Mouse (Mus musculus): Measurements from ENCODE around the gene Nanp.

Gene Nanp

DNA sequence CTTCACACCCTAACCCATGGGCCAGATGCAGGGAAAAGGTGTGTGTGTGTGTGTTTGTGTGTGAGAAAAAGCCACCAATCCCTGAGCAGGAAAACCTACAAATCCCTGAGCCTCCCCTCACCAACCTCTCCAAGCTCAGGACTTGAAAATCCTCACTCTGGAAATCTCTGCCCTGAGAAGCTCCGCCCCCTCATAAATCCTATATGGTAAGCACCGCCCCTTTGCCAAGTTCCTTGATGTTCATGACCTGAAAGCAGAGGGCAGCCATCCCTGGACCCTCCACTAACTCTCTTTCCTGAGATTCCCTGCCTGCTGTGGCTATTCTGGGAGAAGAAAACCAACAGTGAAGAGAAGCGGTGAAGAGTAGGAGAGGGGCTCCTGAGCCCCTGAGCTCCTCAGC is 40.2 kb downstream of the Nanp start:
- no peak for DNase-seq (ENCODE audit: low read depth in 1 of 2, low spot score in 2 of 2)

DNA sequence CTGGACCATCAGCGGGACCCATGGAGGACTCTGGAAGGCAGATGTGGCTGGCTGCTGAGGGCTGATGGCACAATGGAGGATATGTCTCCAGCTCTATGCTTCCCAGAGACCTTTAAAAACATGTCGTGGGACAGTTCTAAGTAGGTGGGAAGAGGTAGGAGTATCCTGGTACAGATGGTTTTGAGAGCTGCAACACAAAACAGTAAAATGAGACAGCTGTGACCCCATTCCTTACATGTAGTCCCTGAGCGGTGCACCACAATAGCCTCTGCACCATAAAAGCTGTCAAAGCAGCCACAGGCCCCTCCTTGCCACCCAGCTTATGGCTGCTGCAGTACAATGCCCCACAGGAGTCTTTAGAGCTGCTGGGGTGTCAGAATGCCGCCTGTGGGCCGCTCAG is 41.6 kb downstream of the Nanp start:
- DNase-seq (ENCODE audit: low read depth in 1 of 2, low spot score in 2 of 2) = no peak

DNA sequence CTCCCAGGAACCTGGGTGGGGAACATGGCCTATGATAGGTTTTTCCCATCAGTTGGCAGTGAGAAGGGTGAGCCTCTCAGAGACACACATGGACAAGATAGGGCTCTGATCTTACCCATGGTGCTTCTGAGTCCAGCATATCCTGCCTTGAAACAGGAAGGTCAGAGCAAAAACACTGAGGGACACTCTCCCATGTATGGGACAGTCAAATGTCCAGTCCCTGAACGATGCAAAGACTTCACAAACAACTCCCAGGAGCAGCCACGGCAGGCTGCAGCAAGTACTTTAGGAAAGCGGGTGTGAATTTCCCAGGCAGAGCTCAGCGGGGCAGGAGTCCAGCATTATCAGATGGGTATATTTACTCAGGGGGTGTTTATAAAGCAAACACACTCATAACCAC is 43.9 kb downstream of the Nanp start:
- DNase-seq (ENCODE audit: low read depth in 1 of 2, low spot score in 2 of 2) = no peak

DNA sequence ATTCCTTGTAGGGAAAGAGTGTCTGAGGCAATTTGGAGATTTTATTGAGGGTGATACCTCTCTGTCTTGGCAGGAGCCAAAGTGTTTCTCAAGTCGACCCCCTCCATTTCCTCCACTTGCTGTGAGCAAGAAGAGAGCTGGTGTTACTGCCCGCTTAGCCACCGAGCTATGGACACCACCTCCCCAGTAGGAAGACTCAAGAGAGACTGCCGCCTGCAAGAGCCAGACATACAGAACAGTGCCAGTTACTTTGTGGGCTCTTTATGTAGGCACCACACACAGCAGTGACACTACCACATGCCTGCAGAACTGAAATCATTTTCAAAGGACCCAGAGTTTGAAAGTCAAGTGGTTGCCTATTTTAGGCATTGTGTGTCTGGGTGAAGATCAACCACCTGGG is 48.1 kb downstream of the Nanp start:
- DNase-seq (ENCODE audit: low read depth in 1 of 2, low spot score in 2 of 2) = no peak

GRCm38 (mm10) chr2:150990506-150990905 is 48.7 kb downstream of the Nanp start:
- no peak for DNase-seq (ENCODE audit: low read depth in 1 of 2, low spot score in 2 of 2)

GRCm38 (mm10) chr2:150985359-150985758 is 53.8 kb downstream of the Nanp start:
- DNase-seq (ENCODE audit: low read depth in 1 of 2, low spot score in 2 of 2) = no peak

GRCm38 (mm10) chr2:150982051-150982450 is 57.1 kb downstream of the Nanp start:
- no peak for DNase-seq (ENCODE audit: low read depth in 1 of 2, low spot score in 2 of 2)

DNA sequence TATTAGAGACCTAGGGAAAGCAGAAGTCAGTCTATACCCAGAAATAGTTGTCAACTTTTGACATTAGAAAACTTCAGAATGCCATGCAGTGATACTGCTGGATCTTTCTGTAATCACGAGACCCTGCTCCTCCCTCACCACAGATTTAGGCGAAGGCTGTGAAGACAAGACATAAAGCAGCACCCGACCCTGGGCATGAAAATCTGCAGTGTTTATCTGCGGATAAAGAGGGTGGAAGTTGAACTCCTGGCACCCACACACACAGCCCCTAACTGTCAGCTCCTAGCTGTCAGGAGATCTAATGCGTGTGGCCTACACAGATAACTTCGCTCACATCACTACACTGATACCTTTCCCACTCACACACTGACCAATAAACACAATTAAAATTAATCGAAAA is 57.7 kb downstream of the Nanp start:
- DNase-seq (ENCODE audit: low read depth in 1 of 2, low spot score in 2 of 2) = no peak

GRCm38 (mm10) chr2:150979861-150980620 is 59.2 kb downstream of the Nanp start:
- no peak for DNase-seq (ENCODE audit: low read depth in 1 of 2, low spot score in 2 of 2)
